Mouse (Mus musculus): ENCODE measurements around the gene Gm20747. TPM values are rescaled to one million over a fixed set of nuclear protein-coding genes. Genes with fewer than 3 reads are reported as not detected.
"Not testable (repeated sequence)": the region's sequence is repeated elsewhere in the genome, so short reads cannot be mapped to it uniquely, and the experiment has no call there.

Gm20747 gene
- polyA plus RNA-seq (2015; fragmentation: Nextera tagmentation; extraction: Ambion mirVana) = not detected in 2 replicates

- ATAC-seq (ENCODE audit: low FRiP score); H3K4me1 ChIP-seq; H3K9me3 ChIP-seq (replicated peaks); H3K27ac ChIP-seq (replicated peaks); H3K4me2 ChIP-seq; H3K36me3 ChIP-seq; H3K4me3 ChIP-seq (replicated peaks); H3K9ac ChIP-seq (replicated peaks); H3K27me3 ChIP-seq (replicated peaks): not testable (repeated sequence)
- no CpG with 5 or more reads among the region's 3 CpGs for WGBS
Measured at GRCm38 (mm10) chrY:53418191-53418590, at the start of gene Gm20747. Gm20747 (minus strand) TSS chrY:53418291.
